ENCODE assay signal across 8 mouse cellular contexts in the genomic region with DNA sequence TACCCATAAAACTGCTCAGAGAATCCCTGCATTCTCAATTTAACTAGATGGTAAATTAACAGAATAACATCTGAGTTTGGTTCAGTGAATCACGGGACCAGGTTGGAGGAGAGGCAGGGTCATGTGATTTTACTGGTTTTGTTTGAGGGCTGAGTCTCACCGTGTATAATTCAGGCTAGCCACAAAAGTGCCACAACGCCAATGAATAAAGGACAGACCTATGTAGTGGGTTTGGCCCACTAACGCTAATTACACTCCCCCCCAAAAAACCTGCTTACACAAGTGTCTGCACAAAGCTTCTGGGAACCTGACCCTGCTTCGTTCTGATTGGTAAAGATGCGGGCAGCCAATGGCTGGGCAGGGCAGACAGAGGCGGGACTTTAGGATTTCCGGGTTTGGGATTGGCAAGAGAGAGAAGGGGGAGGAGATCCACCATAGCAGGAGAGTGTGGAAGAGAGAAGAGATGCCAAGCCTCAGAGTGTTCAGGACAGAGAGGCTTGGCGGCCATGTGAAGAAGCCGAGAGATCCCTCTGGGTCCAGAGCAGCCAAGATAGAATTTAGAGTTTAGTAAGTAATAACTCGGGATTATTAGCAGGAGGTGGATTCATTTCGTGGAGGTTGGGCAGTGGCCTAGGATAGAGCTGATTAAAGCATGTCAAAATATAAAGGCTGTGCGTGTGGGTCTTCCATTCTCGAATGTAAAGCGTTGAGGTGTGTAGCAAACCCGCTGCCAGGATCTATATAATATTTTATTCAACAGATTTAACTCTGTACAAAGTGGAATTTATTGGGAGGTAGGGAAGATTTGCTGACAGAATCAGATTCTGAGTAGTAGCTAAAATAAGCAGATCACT. TPM values are rescaled to one million over a fixed set of nuclear protein-coding genes. Genes with fewer than 3 reads are reported as not detected.
DNase-seq lines count a peak whose midpoint lies in the region; ATAC-seq and TF ChIP-seq lines count a peak whose summit lies in the region.

No protein-coding gene starts in this region.

- no peak for TF ChIP-seq EP300 in liver, embryonic 14.5 days (IDR thresholded peaks at IDR 0.05; ENCODE audit: low read depth)
- TF ChIP-seq EP300 in stomach, postnatal 0 days (optimal IDR thresholded peaks at IDR 0.05) = no peak

- peak; percentile 69 to 82 for DNase-seq in CD8-positive naive resting alpha-beta T cell, adult 2 months (ENCODE audit: low read depth in 2 of 2, low spot score in 2 of 2)
- peak; percentile 78 for DNase-seq in c-Kit-positive CD71-negative TER-119-negative erythroid progenitor cells, embryonic 14.5 days (ENCODE audit: low read depth)
- DNase-seq in forebrain, embryonic 10.5 days (ENCODE audit: extremely low spot score, low spot score) = peak; percentile 91
- DNase-seq in kidney, postnatal 25 days = peak; percentile 90 to 96
- peak; percentile 71 to 78 (median 78) for DNase-seq in liver, embryonic 14.5 days (ENCODE audit: low read depth in 3 of 3, low spot score in 3 of 3)
- DNase-seq in neural tube, embryonic 11.5 days (ENCODE audit: low spot score) = peak; percentile 89
- peak; percentile 90 for DNase-seq in stomach, postnatal 0 days (ENCODE audit: low spot score)

- no peaks in the 10 kb centered on the region for H3K9me3 ChIP-seq in forebrain, embryonic 10.5 days
- H3K9me3 ChIP-seq in heart, embryonic 15.5 days (replicated peaks) = no peaks in the 10 kb centered on the region
- no peaks in the 10 kb centered on the region for H3K9me3 ChIP-seq in liver, embryonic 14.5 days (ENCODE audit: control insufficient read depth, low read length)
- H3K9me3 ChIP-seq in neural tube, embryonic 11.5 days (ENCODE audit: control insufficient read depth, low read length) = no peaks in the 10 kb centered on the region
- H3K9me3 ChIP-seq in stomach, postnatal 0 days (ENCODE audit: control insufficient read depth, low read length) = no peaks in the 10 kb centered on the region

- H3K4me2 ChIP-seq in heart, embryonic 15.5 days = peak overlapping the region; percentile 65
- H3K4me2 ChIP-seq in liver, embryonic 14.5 days (ENCODE audit: low read depth) = peak overlapping the region; percentile 64
- peak overlapping the region; percentile 50 for H3K4me2 ChIP-seq in neural tube, embryonic 11.5 days (ENCODE audit: low read depth)
- H3K4me2 ChIP-seq in stomach, postnatal 0 days (replicated peaks; ENCODE audit: low read depth) = peak overlapping the region; percentile 57

- peak overlapping the region; percentile 87 for H3K27ac ChIP-seq in forebrain, embryonic 10.5 days
- H3K27ac ChIP-seq in heart, embryonic 15.5 days = peak overlapping the region; percentile 58
- no peak overlapping the region for H3K27ac ChIP-seq in liver, embryonic 14.5 days
- H3K27ac ChIP-seq in neural tube, embryonic 11.5 days (ENCODE audit: low read depth, low read length) = peak overlapping the region; percentile 39; the same call in 1 of the 2 replicates
- 0 out of 2 replicates have a peak overlapping the region, but pooled peaks have one; percentile 26 for H3K27ac ChIP-seq in stomach, postnatal 0 days (replicated peaks)

- 6% methylated on average over 16 of the region's 16 CpGs for WGBS in forebrain, embryonic 10.5 days
- 2% methylated on average over 16 of the region's 16 CpGs for WGBS in heart, embryonic 15.5 days
- 5% methylated on average over 16 of the region's 16 CpGs for WGBS in liver, embryonic 14.5 days (ENCODE audit: insufficient replicate concordance)
- 3% methylated on average over 16 of the region's 16 CpGs for WGBS in neural tube, embryonic 11.5 days
- WGBS in stomach, postnatal 0 days = 2% methylated on average over 16 of the region's 16 CpGs

- H3K4me1 ChIP-seq in forebrain, embryonic 10.5 days = peaks cover 15% of the 10 kb centered on the region
- peaks cover 8% of the 10 kb centered on the region for H3K4me1 ChIP-seq in heart, embryonic 15.5 days (replicated peaks)
- peaks cover 0 to 2% of the 10 kb centered on the region in 2 experiments; a peak in 2 of 4 replicates for H3K4me1 ChIP-seq in liver, embryonic 14.5 days (replicated peaks; ENCODE audit: control insufficient read depth in 2 of 2, insufficient read depth in 2 of 2, low read length in 1 of 2)
- H3K4me1 ChIP-seq in neural tube, embryonic 11.5 days (ENCODE audit: control insufficient read depth, insufficient read depth, low read length) = peaks cover 4% of the 10 kb centered on the region; the same call in 1 of the 2 replicates
- H3K4me1 ChIP-seq in stomach, postnatal 0 days (replicated peaks; ENCODE audit: control insufficient read depth, insufficient read depth) = no peaks in the 10 kb centered on the region

- no peaks in the 10 kb centered on the region; the same call in 1 of the 2 replicates for H3K36me3 ChIP-seq in forebrain, embryonic 10.5 days (replicated peaks)
- no peaks in the 10 kb centered on the region for H3K36me3 ChIP-seq in heart, embryonic 15.5 days
- no peaks in the 10 kb centered on the region for H3K36me3 ChIP-seq in liver, embryonic 14.5 days (replicated peaks; ENCODE audit: control insufficient read depth, insufficient read depth, low read depth)
- no peaks in the 10 kb centered on the region for H3K36me3 ChIP-seq in neural tube, embryonic 11.5 days (ENCODE audit: control insufficient read depth, insufficient read depth, low read length)
- H3K36me3 ChIP-seq in stomach, postnatal 0 days (ENCODE audit: control insufficient read depth, insufficient read depth, low read length) = no peaks in the 10 kb centered on the region

- ATAC-seq in heart, embryonic 15.5 days (replicated peaks; ENCODE audit: insufficient number of reproducible peaks, insufficient read depth, low FRiP score, low read depth) = peak; percentile 97
- peak; percentile 97 for ATAC-seq in liver, embryonic 14.5 days (ENCODE audit: insufficient read depth)
- ATAC-seq in neural tube, embryonic 11.5 days (ENCODE audit: insufficient read depth, low FRiP score, low TSS enrichment) = peak; percentile 97
- peak; percentile 98 for ATAC-seq in stomach, postnatal 0 days (ENCODE audit: low FRiP score, low TSS enrichment)

- TF ChIP-seq CTCF in liver, embryonic 14.5 days (IDR thresholded peaks at IDR 0.05; ENCODE audit: low read depth) = no peak
- TF ChIP-seq CTCF in stomach, postnatal 0 days (IDR thresholded peaks at IDR 0.05; ENCODE audit: low read depth) = no peak

- H3K4me3 ChIP-seq in forebrain, embryonic 10.5 days = peak overlapping the region; percentile 58
- peak overlapping the region; percentile 53 for H3K4me3 ChIP-seq in heart, embryonic 15.5 days
- H3K4me3 ChIP-seq in liver, embryonic 14.5 days (ENCODE audit: insufficient read depth in 1 of 2, low read depth in 2 of 2, low read length in 2 of 2) = peak overlapping the region; percentile 45 to 63
- peak overlapping the region; percentile 42 for H3K4me3 ChIP-seq in neural tube, embryonic 11.5 days (ENCODE audit: low read depth, low read length)
- peak overlapping the region; percentile 40 for H3K4me3 ChIP-seq in stomach, postnatal 0 days (ENCODE audit: low read depth, low read length)

- no peaks in the 10 kb centered on the region for H3K27me3 ChIP-seq in forebrain, embryonic 10.5 days (ENCODE audit: poor library complexity, severe bottlenecking)
- H3K27me3 ChIP-seq in heart, embryonic 15.5 days = no peaks in the 10 kb centered on the region
- H3K27me3 ChIP-seq in liver, embryonic 14.5 days (ENCODE audit: control insufficient read depth, insufficient read depth, low read length) = no peaks in the 10 kb centered on the region
- H3K27me3 ChIP-seq in neural tube, embryonic 11.5 days (ENCODE audit: control insufficient read depth, insufficient read depth, low read length) = no peaks in the 10 kb centered on the region
- H3K27me3 ChIP-seq in stomach, postnatal 0 days (ENCODE audit: control insufficient read depth, insufficient read depth, low read length) = no peaks in the 10 kb centered on the region

- H3K9ac ChIP-seq in heart, embryonic 15.5 days = peak overlapping the region; percentile 59
- peak overlapping the region; percentile 28 for H3K9ac ChIP-seq in liver, embryonic 14.5 days (replicated peaks)
- H3K9ac ChIP-seq in neural tube, embryonic 11.5 days (ENCODE audit: low read length) = peak overlapping the region; percentile 51
- peak overlapping the region; percentile 55 for H3K9ac ChIP-seq in stomach, postnatal 0 days (ENCODE audit: low read length)

RNA-seq across cellular contexts. Expression of a gene that starts 12.8 kb away (rescaled TPM):
- polyA plus RNA-seq in forebrain, embryonic 10.5 days (2016; fragmentation: Nextera tagmentation; extraction: Ambion mirVana) = not detected in 2 replicates
- not detected in 2 replicates for polyA plus RNA-seq in heart, embryonic 15.5 days (2015; fragmentation: Nextera tagmentation; extraction: Ambion mirVana)
- not detected in 2 replicates for polyA plus RNA-seq in liver, embryonic 14.5 days (2012; rRNA removed)
- polyA plus RNA-seq in liver, embryonic 14.5 days (2014; fragmentation: Nextera tagmentation; extraction: Ambion mirVana) = not detected in 2 replicates
- polyA plus RNA-seq in neural tube, embryonic 11.5 days (2014; fragmentation: Nextera tagmentation; extraction: Ambion mirVana) = not detected in 2 replicates
- 0.22 TPM in 1 of 2 replicates, not detected in the other for polyA plus RNA-seq in stomach, postnatal 0 days (2015; fragmentation: Nextera tagmentation; extraction: Ambion mirVana)

RNA-seq across cellular contexts. Expression of a gene that starts 17.6 kb away (rescaled TPM):
- polyA plus RNA-seq in forebrain, embryonic 10.5 days (2016; fragmentation: Nextera tagmentation; extraction: Ambion mirVana) = 6.7 and 6.8 TPM in 2 replicates
- 10.8 and 12.7 TPM in 2 replicates for polyA plus RNA-seq in heart, embryonic 15.5 days (2015; fragmentation: Nextera tagmentation; extraction: Ambion mirVana)
- 1.4 and 3.5 TPM in 2 replicates for polyA plus RNA-seq in liver, embryonic 14.5 days (2012; rRNA removed)
- polyA plus RNA-seq in liver, embryonic 14.5 days (2014; fragmentation: Nextera tagmentation; extraction: Ambion mirVana) = 0.89 and 1.2 TPM in 2 replicates
- 6.8 and 6.9 TPM in 2 replicates for polyA plus RNA-seq in neural tube, embryonic 11.5 days (2014; fragmentation: Nextera tagmentation; extraction: Ambion mirVana)
- polyA plus RNA-seq in stomach, postnatal 0 days (2015; fragmentation: Nextera tagmentation; extraction: Ambion mirVana) = 2.8 and 3.0 TPM in 2 replicates

RNA-seq across cellular contexts. Expression of a gene that starts 28.3 kb away (rescaled TPM):
- 1.9 and 2.1 TPM in 2 replicates for polyA plus RNA-seq in forebrain, embryonic 10.5 days (2016; fragmentation: Nextera tagmentation; extraction: Ambion mirVana)
- polyA plus RNA-seq in heart, embryonic 15.5 days (2015; fragmentation: Nextera tagmentation; extraction: Ambion mirVana) = 2.0 and 2.2 TPM in 2 replicates
- polyA plus RNA-seq in liver, embryonic 14.5 days (2012; rRNA removed) = 0.58 and 0.59 TPM in 2 replicates
- polyA plus RNA-seq in liver, embryonic 14.5 days (2014; fragmentation: Nextera tagmentation; extraction: Ambion mirVana) = 0.13 and 0.51 TPM in 2 replicates
- polyA plus RNA-seq in neural tube, embryonic 11.5 days (2014; fragmentation: Nextera tagmentation; extraction: Ambion mirVana) = 1.4 and 2.1 TPM in 2 replicates
- polyA plus RNA-seq in stomach, postnatal 0 days (2015; fragmentation: Nextera tagmentation; extraction: Ambion mirVana) = 4.9 and 5.8 TPM in 2 replicates

RNA-seq across cellular contexts. Expression of a gene that starts 35.3 kb away (rescaled TPM):
- 90.7 and 97.5 TPM in 2 replicates for polyA plus RNA-seq in forebrain, embryonic 10.5 days (2016; fragmentation: Nextera tagmentation; extraction: Ambion mirVana)
- polyA plus RNA-seq in heart, embryonic 15.5 days (2015; fragmentation: Nextera tagmentation; extraction: Ambion mirVana) = 67.4 and 78.4 TPM in 2 replicates
- polyA plus RNA-seq in liver, embryonic 14.5 days (2012; rRNA removed) = 20.5 and 23.0 TPM in 2 replicates
- polyA plus RNA-seq in liver, embryonic 14.5 days (2014; fragmentation: Nextera tagmentation; extraction: Ambion mirVana) = 29.2 and 31.2 TPM in 2 replicates
- 60.4 and 62.5 TPM in 2 replicates for polyA plus RNA-seq in neural tube, embryonic 11.5 days (2014; fragmentation: Nextera tagmentation; extraction: Ambion mirVana)
- polyA plus RNA-seq in stomach, postnatal 0 days (2015; fragmentation: Nextera tagmentation; extraction: Ambion mirVana) = 34.8 and 35.1 TPM in 2 replicates

RNA-seq across cellular contexts. Expression of a gene that starts 38.3 kb away (rescaled TPM):
- polyA plus RNA-seq in forebrain, embryonic 10.5 days (2016; fragmentation: Nextera tagmentation; extraction: Ambion mirVana) = 1,077 and 1,081 TPM in 2 replicates
- 507 and 557 TPM in 2 replicates for polyA plus RNA-seq in heart, embryonic 15.5 days (2015; fragmentation: Nextera tagmentation; extraction: Ambion mirVana)
- 1,827 and 1,859 TPM in 2 replicates for polyA plus RNA-seq in liver, embryonic 14.5 days (2012; rRNA removed)
- 829 and 850 TPM in 2 replicates for polyA plus RNA-seq in liver, embryonic 14.5 days (2014; fragmentation: Nextera tagmentation; extraction: Ambion mirVana)
- polyA plus RNA-seq in neural tube, embryonic 11.5 days (2014; fragmentation: Nextera tagmentation; extraction: Ambion mirVana) = 822 and 906 TPM in 2 replicates
- 856 and 899 TPM in 2 replicates for polyA plus RNA-seq in stomach, postnatal 0 days (2015; fragmentation: Nextera tagmentation; extraction: Ambion mirVana)
